Mouse (Mus musculus) frontal cortex, postnatal 36 days (tissue): ENCODE data around the gene Lman1l.

Source experiments
- DNase-seq, 2 experiments: peaks; one replicate each; pipeline ENCODE4 v3.0.0; 2022; ENCODE audit warnings: low spot score in 2 of 2

Gene Lman1l

DNA sequence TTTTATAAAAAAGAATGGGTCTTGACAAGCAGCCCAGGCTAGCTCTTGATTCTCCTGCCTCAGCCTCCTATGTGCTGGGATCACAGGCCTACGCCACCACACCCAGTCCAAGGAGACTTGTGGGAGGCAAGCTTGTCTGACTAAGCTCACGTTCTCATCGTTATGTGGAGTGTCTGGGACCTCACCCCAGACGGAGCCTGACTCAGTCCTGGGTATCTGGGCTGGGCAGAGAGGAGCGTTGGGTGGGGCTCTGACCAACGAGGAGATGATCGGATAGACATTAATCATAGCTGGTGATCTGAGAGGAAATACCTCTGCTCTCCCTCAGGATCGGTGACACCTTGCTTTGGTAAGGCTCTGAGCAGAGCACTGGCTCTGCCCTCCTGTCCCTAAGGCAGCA, 1.7 kb downstream of the Lman1l start:
- DNase-seq, result no peak

DNA sequence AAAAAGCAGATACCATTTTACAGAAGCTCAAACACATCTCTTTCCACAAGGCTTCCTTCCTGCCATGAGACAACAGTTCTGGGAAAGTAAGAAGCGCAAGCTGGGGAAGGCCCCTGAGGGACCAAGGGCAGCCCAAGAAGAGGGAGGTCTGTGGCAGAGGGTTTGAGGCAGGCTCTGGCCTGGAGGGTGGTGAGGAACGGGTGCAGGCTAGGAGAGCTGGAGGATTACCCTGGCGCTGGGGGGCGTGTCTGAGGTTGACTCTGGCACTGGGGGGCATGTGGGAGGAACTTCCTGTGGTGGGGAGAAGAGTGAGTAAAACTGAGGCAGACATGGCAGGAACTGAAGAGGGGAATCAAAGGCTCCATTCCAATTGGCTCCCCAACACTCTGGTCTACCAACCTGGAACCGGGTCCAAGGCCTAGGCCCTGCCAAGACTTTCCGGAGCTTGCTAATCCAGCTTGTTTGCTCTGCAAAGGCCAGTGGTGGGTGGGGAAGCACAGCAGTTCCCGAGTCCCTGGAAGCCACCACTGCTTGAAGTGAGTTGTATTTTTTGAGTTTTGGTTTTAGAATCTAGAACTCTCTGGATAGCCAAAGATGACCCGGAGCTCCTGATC, 2.9 kb downstream of the Lman1l start:
- no peak for DNase-seq

DNA sequence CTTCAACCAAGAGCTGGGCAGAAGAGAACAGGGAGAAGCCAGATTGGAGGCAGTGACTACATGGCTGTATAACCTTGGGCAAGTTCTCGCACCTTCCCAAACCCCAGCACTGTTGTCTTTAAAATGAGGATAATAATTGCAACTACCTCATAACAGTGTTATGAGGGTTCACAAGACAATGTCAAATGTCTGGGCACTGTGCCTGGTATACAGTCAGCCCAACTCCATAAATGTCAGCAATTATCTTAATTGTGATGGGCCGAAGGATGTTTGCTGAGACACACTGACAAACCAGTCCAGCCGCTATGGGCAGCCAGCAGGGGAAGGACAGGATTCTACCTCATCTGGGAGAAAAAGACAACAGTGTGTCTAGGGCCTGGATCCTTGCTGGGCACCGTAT, 5.8 kb downstream of the Lman1l start:
- no peak for DNase-seq

DNA sequence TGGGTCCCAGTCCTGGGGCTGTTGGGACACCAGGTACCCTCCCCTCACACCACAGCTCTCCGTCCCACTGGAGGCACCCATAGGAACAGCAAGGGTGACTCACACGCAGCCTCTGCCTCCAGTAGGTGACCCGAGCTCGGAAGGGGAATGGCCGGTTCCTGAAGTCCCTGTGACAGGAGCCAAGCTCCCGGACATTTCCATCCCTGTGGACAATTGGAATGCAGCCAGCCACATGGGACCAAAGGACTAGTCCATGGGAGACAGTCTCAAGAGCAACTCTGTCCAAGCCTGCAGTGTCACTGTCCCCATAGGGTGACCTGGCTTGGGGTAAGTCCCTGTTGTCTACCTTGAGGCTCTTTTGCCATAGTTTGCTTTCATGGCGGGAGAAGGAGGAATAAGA, 6.6 kb downstream of the Lman1l start:
- no peak for DNase-seq

DNA sequence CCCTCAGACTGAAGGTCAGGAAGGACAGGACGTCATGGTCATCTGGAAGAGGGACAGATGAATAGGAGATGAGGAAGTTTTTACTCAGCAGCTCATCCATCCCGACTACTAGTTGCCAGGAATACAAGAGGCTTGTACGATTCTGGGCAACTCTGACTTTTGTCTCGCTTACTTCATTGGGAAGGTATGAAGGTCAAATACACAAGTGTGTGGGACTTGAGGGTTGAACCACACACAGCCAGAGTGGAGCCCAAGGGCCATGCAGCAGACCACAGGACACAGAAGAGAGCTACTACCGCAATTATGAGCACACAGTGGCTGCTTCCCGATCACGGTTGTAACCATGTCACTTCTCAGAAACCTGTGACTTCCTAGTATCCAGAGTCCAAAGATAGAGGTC, 8.0 kb downstream of the Lman1l start:
- no peak for DNase-seq

DNA sequence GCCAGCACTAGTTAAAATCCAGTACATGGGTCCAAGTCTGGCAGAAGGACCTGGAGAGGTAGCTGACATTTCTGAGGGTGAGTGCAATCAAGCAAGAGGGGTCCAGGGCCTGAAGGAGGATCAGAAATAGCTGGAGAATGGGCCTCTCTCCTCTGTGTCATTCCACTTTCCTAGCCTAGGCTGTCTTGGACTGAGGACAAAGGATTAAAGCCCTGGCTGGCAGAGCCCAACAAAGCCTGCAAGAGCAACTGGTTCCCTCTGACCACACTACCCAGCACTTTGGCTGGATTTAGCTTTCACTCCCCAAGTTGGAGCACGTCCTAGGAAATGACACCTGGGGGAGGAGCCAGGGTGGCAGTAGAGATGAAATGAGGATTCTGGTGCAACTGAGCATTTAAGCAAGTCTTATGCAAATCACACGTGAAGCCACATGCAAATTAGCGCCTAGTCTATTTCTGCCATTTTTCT, 10.2 kb downstream of the Lman1l start:
- DNase-seq, result no peak

DNA sequence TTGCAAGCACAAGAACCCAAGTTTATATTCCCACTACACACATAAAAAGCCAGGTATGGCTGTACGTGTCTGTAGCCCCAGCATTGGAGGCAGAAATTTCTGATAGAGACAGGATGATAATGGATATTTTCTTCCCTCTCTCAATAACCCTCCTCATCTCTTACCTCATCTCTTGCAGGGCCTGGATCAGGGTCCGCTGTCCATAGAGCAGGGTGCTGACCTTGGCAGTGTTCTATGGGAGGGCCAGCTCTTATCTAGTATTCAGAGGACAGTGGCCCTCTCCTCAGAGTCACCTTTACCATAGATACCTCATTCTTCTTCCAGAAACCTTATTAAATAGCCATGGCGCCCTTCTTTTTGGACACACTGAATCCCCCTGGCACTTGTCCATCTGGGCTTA, 10.8 kb downstream of the Lman1l start:
- DNase-seq, result no peak

DNA sequence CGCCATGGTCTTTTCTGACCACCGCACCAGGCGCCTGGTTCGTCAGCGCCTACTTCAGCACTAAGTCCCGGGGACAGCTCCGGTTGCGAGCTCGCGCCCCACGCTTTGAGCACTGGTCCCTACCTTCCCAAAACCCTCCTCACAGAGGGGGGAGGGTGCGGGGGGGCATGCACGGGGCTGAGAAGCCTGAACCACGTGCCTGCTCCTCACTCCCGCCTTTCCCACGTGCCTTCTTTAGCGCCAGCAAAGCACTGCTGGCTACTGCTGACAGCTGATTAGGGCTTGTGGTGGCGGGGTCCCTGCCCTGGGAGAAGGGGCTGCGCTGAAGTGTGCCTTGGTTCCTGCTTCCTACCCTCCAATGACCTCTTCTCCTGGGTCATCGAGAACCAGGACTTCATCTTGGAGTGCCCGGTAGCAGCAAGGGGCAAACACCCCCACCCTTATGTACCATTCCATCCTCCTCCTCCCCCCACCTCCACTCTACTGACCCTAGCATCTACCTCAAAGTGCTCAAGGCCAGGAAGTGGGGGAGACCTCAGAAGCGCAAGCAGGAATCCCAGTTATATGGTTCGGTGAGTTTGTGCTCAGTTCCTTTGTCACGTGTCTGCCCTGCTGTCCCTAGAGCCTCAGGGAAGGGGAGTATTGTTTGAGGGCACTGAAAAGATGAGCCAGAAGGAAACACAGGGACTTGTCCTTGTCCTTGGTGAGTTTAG, 14.3 kb downstream of the Lman1l start, which contains the start of gene Cplx3:
TSS of gene Cplx3 (minus strand) at position 143 of the 713 bp plus-strand sequence.
- no peak for DNase-seq

DNA sequence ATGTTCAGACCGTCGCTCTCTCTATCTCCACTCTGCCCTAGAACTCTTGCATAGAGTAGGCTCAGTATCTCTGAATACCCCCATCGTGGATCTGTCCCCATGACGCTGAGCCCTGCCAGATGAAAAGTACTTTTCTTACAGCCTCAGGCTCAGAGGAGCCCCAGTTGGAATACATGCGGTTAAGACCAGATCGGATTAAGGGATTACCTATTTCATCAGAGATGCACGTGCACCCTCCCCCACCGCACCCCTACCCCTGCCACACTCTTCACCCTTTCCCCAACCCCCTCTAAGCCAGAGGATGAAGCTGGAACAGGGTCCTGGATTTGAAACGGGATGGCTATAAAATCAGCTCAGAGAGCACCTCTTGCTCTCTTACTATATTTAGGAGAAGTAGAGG, 15.1 kb downstream of the Lman1l start:
- no peak for DNase-seq

DNA sequence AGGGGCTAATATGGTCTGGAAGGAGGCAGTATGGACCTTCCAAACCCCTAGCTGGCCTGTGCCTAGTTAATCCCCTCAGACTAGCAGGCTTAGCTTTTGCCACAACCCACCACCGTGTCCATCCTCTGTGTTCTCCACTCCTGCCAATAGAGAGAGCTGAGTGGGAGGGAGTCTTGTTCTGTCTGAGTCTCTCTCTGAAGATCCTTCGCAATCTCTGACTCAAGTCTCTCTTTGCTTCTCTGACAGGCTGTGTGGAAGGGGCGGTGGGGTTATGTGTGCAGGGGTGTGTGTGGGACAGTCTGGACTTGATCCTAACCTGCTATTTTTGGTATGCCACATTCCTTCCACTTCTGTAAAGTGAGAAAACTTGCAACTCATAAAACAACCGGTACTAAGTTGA, 15.7 kb downstream of the Lman1l start:
- no peak for DNase-seq

DNA sequence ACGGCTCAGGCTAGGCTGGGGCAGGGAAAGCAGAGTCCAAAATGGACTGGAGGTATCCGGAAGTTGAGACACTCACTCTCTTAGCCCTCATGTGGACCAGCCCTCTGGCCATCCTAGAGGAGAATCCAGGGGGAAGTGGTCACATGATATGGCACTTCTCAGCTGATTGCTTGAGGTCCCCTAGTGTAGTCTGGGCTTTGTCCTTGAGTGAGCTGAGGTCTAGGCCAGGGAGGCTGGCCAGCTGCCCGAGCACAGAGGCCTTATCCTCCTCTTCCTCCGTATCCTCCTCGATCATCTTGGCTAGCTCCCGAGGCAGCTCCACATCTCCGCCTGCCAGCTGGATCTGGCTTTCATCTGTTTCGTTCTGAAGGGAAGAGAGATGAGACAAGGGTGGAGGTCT, 18.5 kb downstream of the Lman1l start:
- DNase-seq, result no peak

DNA sequence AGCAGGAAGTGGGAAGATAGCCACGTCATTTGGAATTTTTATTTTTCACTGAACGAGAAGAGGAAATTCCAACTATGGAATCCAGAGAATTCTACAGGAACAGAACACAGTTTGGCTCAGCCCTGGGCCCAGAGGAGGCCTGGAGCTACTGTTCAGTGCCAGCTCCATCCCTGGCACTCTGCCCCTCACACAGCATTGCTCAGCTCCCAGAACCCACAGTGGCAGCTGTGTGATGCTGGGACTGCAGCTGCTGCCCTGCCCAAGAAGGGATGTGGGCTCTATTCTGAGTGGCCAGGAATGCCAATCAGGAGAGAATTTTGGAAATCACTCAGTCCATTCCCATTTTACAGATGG, 19.2 kb downstream of the Lman1l start:
- peak; percentile 60 to 61 for DNase-seq

DNA sequence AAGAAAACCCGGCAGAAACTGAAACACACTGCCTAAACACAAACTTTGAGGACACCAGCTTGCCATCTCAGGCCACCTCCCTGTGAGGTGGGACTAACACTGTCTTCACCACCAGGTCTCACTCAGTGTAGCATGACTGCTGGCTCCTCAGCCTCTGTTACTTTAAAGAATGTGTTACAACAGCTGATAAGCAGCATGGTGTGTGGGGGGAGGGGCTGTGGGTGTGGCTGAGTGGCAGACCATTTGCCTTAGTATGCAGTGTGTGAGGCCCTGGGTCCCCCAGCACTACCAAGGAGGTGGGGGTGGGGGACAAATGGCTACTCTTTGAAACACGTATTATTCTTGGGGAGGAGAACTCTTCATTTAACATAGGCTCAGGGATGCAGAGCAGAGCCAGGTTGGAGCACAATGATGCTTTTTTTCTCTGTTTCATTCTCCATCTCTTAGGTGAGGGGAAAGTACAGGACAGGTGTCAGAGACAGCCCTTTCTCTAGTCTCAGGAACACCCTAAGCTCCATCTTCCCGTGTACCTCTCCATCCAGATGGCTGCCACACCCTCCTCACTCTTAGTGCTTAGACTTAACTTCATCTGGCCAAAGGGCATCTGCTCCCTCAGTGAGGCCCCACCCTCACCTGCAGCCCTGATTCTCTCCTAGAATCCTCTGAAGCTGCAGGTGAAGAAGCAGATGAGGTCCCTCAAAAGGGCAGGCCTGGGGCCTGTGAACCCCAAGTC, 19.8 kb downstream of the Lman1l start:
- DNase-seq, result no peak

DNA sequence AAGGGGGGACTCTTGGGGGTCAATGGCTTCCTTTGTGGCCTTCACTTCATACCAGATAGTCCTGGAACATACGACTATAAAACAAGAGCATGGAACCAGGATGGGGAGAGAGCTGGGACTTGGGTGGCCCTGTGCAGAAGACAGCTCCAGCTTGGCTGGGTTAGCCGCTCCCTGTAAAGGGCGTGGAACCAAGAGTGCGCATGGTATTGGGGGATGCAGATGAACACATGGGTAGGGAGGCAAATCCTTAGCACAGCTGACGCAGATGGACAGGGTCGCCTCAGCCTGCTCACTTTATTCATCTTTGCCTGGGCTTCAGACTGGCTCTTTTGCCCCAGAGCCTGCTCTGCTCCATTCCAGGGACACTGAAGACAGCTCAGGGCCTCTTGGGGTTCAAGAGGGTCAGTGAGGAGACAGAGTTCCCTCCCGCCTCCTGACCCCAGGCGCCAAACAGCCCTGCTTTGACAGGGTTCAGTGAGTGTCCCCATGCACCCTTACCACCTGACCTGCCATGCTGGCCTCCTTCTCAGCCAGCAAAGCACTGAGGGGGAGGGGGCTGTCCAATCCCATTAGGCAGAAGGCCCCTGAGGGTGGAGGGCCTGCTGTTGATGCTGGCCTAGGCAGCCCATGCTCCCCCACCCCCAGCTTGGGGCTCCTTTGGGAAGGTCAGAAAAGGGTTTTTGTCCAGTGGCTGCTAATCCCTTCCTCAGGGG, 21.6 kb downstream of the Lman1l start:
- DNase-seq, result no peak

DNA sequence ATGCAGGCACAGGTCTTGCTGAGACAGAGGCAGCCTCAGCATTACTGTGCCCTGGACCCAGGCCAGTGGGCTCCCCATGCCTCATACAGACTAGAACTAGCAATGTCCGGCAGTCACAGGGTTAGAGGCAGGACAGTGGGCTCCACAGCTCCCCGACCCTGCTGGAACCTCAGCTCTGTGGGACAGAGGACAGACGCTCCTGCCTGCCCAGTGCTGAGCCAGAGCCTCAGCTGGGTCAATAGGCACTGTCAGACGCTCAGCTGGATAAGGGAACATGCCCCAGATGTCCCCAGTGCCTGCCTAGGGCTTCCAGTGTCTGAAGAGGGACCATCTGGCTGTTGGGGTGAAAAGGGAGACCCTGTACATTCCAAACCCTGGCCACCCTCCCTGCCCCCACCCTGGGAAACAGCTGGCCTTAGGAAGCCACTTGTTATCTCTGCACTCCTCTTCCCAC, 22.6 kb downstream of the Lman1l start:
- no peak for DNase-seq

DNA sequence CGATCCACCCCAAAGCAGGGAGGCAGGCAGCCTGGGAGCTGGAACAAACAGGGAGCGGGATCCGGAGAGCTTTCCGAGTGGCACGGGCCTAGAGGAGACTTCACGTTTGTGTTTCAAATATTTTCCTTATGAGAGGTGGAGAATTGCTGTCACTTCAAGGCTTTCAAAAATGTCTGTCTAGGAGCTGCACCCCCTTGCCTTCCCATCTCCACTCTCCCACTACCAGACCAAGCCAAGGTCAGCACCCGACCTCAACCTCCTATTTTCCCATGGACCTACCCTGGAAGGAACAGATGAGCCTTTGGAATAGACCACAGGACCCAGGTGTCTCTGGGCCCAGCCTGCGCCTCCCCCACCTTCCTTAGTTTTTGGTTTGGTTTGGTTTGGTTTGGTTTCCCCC, 23.3 kb downstream of the Lman1l start:
- no peak for DNase-seq

DNA sequence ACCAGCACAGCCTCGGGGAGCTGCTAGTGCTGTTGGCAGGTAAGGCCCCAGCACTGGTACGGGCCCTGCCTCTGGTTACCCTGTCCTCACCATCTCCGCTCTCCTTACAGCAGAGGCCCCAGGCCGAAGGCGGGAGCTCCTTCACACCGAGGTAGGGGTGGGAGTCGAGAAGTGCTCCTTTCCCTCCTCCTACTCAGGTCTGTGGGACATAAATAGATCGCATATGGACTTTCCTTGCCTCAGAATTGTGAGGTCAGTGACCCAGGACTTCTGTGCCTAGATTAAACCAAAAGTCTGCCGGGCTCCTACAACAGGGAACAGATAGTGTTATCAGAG, 26.4 kb downstream of the Lman1l start:
- DNase-seq, result no peak

DNA sequence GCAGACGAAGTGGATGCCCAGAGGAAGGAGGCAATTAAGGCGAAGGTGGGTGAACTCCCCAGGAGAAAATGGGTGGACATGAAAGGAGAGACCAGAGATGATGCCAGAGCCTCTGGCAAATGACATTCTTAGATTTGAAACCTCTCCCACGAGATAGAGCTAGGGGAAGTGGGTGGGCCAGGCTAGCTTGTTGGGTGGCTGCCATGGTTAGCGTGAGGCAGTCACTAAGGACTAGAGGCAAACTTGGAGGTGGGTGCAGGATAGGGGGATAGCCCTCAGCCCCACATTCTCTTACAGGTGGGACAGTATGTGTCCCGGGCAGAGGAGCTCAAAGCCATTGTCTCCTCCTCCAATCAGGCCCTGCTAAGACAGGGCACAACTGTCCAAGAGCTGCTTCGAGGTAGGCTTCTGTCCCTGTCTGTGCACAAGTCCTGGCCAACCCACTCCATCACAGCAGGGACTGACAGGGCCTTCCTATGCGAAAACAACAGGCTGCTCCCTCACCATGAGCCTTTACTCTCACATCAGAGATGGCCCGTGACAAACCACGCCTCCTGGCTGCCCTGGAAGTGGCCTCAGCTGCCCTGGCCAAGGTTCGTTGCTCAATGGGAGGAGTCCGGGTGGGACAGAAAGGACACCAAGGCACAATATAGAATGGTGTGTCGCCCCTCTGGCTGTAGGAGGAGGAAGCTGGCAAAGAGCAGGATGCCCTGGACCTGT, 27.0 kb downstream of the Lman1l start:
- peak in 1 of 2 experiments; percentile 33 for DNase-seq

DNA sequence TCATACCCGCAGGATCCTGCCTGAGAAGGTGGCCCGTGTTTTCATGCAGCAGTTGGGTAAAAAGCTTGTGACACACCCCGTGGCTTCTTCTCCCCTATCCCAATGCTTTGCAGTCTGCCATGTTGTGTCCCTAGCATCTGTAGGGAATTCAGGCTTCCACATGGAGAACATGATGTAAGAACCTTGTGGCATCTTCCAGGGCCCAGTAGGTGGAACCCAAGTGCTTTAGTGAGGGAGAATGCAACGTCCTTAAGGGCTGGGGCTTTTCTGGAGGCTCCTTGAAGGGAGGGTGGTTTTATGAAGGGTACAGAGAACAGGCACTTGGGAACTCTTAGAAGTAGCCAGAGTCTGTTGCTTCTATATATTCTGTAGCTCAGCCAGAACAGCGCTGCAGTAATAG, 29.8 kb downstream of the Lman1l start:
- peak in 1 of 2 experiments; percentile 47 for DNase-seq

DNA sequence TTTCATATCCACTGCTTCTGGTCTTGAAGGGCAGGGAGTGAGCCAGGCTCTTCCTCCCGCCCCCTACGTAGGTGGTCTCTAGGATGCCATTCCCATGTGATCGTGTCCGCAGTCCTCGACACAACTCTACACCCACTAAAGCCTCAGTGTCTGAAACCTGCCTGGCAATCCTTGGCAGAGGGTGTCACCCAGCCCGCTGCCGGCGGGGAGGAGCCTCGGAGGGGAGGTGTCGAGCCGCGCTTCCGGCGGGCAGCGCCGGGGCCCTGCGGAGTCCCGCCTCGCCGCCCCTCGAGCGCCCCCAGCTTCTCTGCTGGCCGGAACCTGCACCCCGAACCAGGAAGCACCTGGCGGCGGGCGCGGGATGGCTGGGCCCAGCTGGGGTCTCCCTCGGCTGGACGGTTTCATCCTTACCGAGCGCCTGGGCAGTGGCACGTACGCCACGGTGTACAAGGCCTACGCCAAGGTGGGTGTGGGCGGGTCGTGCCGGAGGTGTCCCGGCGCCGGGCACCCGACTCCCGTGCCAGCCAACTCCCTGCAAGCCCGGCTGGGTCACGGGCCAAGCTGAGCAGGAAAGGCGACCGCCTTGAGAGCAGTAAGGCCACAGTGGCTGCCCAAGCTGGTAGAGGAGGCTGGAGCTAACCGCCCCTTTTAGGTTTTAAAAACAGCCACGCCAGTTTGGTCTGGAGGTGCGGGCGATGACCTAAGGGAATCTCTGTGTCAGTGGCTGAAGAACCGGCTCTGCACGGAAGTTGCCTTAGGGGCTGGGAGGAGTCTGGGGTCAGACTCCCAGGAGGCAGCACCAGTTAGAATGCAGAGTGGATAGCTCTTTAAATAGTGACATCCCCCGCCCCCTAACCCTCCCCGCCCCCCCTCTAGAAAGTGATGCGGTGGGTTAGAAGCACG, 31.1 kb downstream of the Lman1l start, which contains the start of gene Ulk3:
TSS of gene Ulk3 (plus strand) at position 229 of the 903 bp plus-strand sequence.
- peak; percentile 75 to 77 for DNase-seq

DNA sequence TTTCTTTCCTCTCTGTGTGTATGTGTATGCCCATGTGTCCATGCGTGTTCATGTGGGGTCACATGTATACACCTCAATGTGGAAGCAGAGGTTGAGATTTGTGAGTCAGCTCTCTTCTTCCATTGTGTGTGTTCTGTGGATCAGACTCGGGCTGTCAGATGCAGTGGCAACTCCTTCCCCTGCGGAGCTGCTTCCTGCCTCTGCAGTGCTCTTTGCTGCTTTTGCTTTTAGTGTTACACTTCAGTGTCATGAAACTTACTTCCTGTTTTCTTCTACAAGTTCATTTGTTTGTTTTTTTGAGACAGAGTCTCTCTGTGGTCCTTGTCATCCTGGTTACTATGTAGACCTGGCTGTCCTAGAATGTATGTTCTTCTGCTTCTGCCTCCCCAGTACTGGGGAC, 35.6 kb downstream of the Lman1l start:
- no peak for DNase-seq
